Mouse (Mus musculus) hindbrain, embryonic 13.5 days (tissue): ENCODE measurements at regions not wholly inside any gene's neighbourhood (a gene's known extent, or its start where the extent isn't known, plus 50 kb on each side); places are given as distances from the start of the nearest gene placed in this dataset.
A peak's percentile ranks its signal among the peaks of the same experiment; 100 is the strongest.
"Not testable (repeated sequence)": the region's sequence is repeated elsewhere in the genome, so short reads cannot be mapped to it uniquely, and the experiment has no call there.

Experiments used
- ATAC-seq: fragments of 200-750 bp; cut with Nextera tagmentation; 2 replicates; pipeline ENCODE4 v1.8.0; 2017; ENCODE audit warnings: moderate TSS enrichment; ENCODE audit not compliant: low FRiP score
- H3K27ac ChIP-seq: fragments of 300-500 bp; sonication (generic); 2 replicates; pipeline ENCODE4 v1.5.1; 2015; ENCODE audit warnings: inconsistent platforms, mild to moderate bottlenecking, moderate library complexity
- H3K27me3 ChIP-seq: fragments of 300-500 bp; sonication (generic); 2 replicates; pipeline ENCODE4 v1.6.1; 2015; ENCODE audit warnings: mild to moderate bottlenecking, inconsistent platforms
- H3K36me3 ChIP-seq: fragments of 300-500 bp; sonication (generic); 2 replicates; pipeline ENCODE4 v1.6.1; 2015; ENCODE audit warnings: mild to moderate bottlenecking, inconsistent platforms
- H3K4me1 ChIP-seq: fragments of 300-500 bp; sonication (generic); replicated peaks from 2 replicates; pipeline ENCODE4 v1.6.1; 2015; ENCODE audit warnings: inconsistent platforms
- H3K4me2 ChIP-seq: fragments of 300-500 bp; sonication (generic); 2 replicates; pipeline ENCODE4 v1.6.1; 2015; ENCODE audit warnings: inconsistent platforms, mild to moderate bottlenecking, moderate library complexity
- H3K4me3 ChIP-seq: fragments of 300-500 bp; sonication (generic); 2 replicates; pipeline ENCODE4 v1.5.1; 2015; ENCODE audit warnings: mild to moderate bottlenecking, inconsistent platforms
- H3K9ac ChIP-seq: fragments of 300-500 bp; sonication (generic); 2 replicates; pipeline ENCODE4 v1.6.1; 2015; ENCODE audit warnings: mild to moderate bottlenecking, inconsistent platforms
- H3K9me3 ChIP-seq: fragments of 300-500 bp; sonication (generic); 2 replicates; pipeline ENCODE4 v1.6.1; 2016; ENCODE audit warnings: inconsistent platforms
- WGBS: fragments of 180-500 bp; shearing (Covaris S2); methylation state at CpG from one replicate; pipeline ENCODE4 v1.1.7; 2015; 5-methylcytosine and 5-hydroxymethylcytosine counted together

DNA sequence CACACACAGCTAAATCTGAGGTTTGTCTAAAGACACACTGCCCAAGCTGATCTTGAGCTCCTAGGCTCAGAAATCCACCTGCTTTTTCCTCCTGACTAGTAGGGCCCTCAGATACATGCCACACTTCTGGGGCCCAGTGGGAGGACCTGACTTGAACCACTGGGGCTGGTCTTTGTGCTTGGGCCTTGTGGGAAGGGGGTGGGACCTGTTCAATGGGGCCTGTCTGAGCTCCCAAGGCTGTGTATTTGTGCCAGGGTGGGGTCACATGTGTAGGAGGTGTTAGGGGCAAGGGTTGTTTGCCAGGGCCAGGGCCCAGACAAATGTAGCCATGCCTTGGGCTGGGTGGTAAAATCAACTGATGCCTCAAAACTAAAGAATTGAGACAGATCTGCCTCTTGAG is 56.8 kb downstream of the Gm8765 start:
- H3K4me1 ChIP-seq, H3K4me2 ChIP-seq, H3K36me3 ChIP-seq, H3K9me3 ChIP-seq, H3K4me3 ChIP-seq, H3K27ac ChIP-seq, H3K27me3 ChIP-seq, ATAC-seq, H3K9ac ChIP-seq: not testable (repeated sequence)

- not testable (repeated sequence) for H3K4me2 ChIP-seq, H3K4me1 ChIP-seq, H3K36me3 ChIP-seq, H3K9ac ChIP-seq, H3K27me3 ChIP-seq, H3K27ac ChIP-seq, H3K9me3 ChIP-seq, ATAC-seq, H3K4me3 ChIP-seq
- 80% methylated on average over 1 of the region's 1 CpGs for WGBS
Observed at GRCm38 (mm10) chr13:50756334-50756733, 58.2 kb downstream of the Gm8765 start.

DNA sequence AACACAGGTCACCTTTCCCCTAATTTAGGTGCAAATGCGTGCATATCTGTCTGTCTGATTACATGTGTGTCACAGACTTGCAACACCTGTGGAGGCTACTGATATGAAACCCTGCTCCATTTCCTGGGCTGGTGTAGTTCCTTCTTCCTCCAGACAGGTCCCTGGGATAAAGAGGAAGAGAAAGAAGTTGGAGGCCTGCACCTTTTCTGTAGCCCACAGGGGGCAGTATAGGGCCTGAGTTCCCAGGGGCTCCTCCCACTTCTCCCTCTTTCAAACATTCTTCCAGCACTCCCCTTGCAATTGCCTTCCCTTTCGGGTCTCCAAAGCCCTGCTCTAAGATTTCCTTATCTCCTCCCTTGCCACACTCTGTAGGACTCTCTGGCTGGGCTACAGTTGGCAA is 66.5 kb downstream of the Gm8765 start:
- H3K4me1 ChIP-seq: no peaks in the 10 kb centered on the region
- no peaks in the 10 kb centered on the region for H3K9me3 ChIP-seq
- no peak overlapping the region for H3K4me2 ChIP-seq
- no peak for ATAC-seq
- H3K9ac ChIP-seq: no peak overlapping the region
- no peaks in the 10 kb centered on the region for H3K36me3 ChIP-seq
- no peaks in the 10 kb centered on the region for H3K27me3 ChIP-seq
- WGBS: 74% methylated on average over 2 of the region's 2 CpGs
- H3K4me3 ChIP-seq: no peak overlapping the region
- no peak overlapping the region for H3K27ac ChIP-seq

GRCm38 (mm10) chr13:50780036-50780435 is 81.9 kb downstream of the Gm8765 start:
- not testable (repeated sequence) for H3K4me2 ChIP-seq, H3K27me3 ChIP-seq, H3K9me3 ChIP-seq, ATAC-seq, H3K9ac ChIP-seq, H3K4me3 ChIP-seq, H3K27ac ChIP-seq, H3K36me3 ChIP-seq, H3K4me1 ChIP-seq

- H3K4me1 ChIP-seq, H3K27me3 ChIP-seq, H3K27ac ChIP-seq, H3K4me3 ChIP-seq, H3K9ac ChIP-seq, H3K36me3 ChIP-seq, H3K9me3 ChIP-seq, H3K4me2 ChIP-seq: not testable (repeated sequence)
- peak; percentile 87 for ATAC-seq
- 26% methylated on average over 4 of the region's 5 CpGs for WGBS
Observed at GRCm38 (mm10) chr13:50829879-50830550, 131.9 kb downstream of the Gm8765 start.
